Mouse (Mus musculus) forebrain, embryonic 13.5 days (tissue): ENCODE data around the gene Kctd19. TPM values are rescaled to one million over a fixed set of nuclear protein-coding genes. Genes with fewer than 3 reads are reported as not detected.
A peak's percentile ranks its signal among the peaks of the same experiment; 100 is the strongest.

Experiments used
- ATAC-seq: fragments of 200-750 bp; cut with Nextera tagmentation; 2 replicates; pipeline ENCODE4 v1.8.0; 2017
- H3K27ac ChIP-seq: fragments of 300-500 bp; sonication (generic); 2 replicates; pipeline ENCODE4 v1.5.1; 2015; ENCODE audit warnings: inconsistent platforms, mild to moderate bottlenecking, moderate library complexity
- H3K27me3 ChIP-seq: fragments of 300-500 bp; sonication (generic); 2 replicates; pipeline ENCODE4 v1.6.1; 2015; ENCODE audit warnings: mild to moderate bottlenecking, inconsistent platforms
- H3K36me3 ChIP-seq: fragments of 300-500 bp; sonication (generic); 2 replicates; pipeline ENCODE4 v1.6.1; 2015; ENCODE audit warnings: mild to moderate bottlenecking, inconsistent platforms; ENCODE audit not compliant: poor library complexity, severe bottlenecking
- H3K4me1 ChIP-seq: fragments of 300-500 bp; sonication (generic); 2 replicates; pipeline ENCODE4 v1.6.1; 2015; ENCODE audit warnings: inconsistent platforms
- H3K4me2 ChIP-seq: fragments of 300-500 bp; sonication (generic); 2 replicates; pipeline ENCODE4 v1.6.1; 2015; ENCODE audit warnings: inconsistent platforms, mild to moderate bottlenecking, moderate library complexity
- H3K4me3 ChIP-seq: fragments of 300-500 bp; sonication (generic); 2 replicates; pipeline ENCODE4 v1.5.1; 2015; ENCODE audit warnings: mild to moderate bottlenecking, inconsistent platforms
- H3K9ac ChIP-seq: fragments of 300-500 bp; sonication (generic); 2 replicates; pipeline ENCODE4 v1.6.1; 2015; ENCODE audit warnings: mild to moderate bottlenecking, inconsistent platforms
- H3K9me3 ChIP-seq: fragments of 300-500 bp; sonication (generic); replicated peaks from 2 replicates; pipeline ENCODE4 v1.6.1; 2016; ENCODE audit warnings: inconsistent platforms
- WGBS: fragments of 180-500 bp; shearing (Covaris S2); methylation state at CpG from one replicate; pipeline ENCODE4 v1.1.7; 2015; 5-methylcytosine and 5-hydroxymethylcytosine counted together
- polyA plus RNA-seq: library from polyadenylated mRNA; unstranded; fragments of >200 nt; fragmentation: Nextera tagmentation; extraction: Ambion mirVana; gene quantifications from 2 replicates; pipeline ENCODE4 v1.2.1, GENCODE M21; 2015

Kctd19 gene
- polyA plus RNA-seq, 1 experiment from 2014 or later, result not detected

GRCm38 (mm10) chr8:105354549-105354948, 58.8 kb downstream of the Kctd19 start:
- no peak for ATAC-seq
- Histone ChIP-seq H3K9me3 (no peaks in the 10 kb centered on the region), H3K4me2 (no peak overlapping the region), H3K9ac (no peak overlapping the region), H3K4me3 (no peak overlapping the region), H3K36me3 (peaks cover 30% of the 10 kb centered on the region), H3K27me3 (no peaks in the 10 kb centered on the region), H3K4me1 (peaks cover 17% of the 10 kb centered on the region), H3K27ac (no peak overlapping the region)
- WGBS, result 95% methylated on average over 4 of the region's 4 CpGs

- WGBS, result 81% methylated on average over 8 of the region's 8 CpGs
- H3K9me3 ChIP-seq, result no peaks in the 10 kb centered on the region
Measured at GRCm38 (mm10) chr8:105353583-105354135, 59.6 kb downstream of the Kctd19 start.

GRCm38 (mm10) chr8:105350186-105350585, 63.1 kb downstream of the Kctd19 start:
- H3K36me3 ChIP-seq, result 0 out of 2 replicates have a peak, but pooled peaks cover 2% of the 10 kb centered on the region
- peak overlapping the region; percentile 45; the same call in 1 of the 2 replicates for H3K27ac ChIP-seq
- H3K4me2 ChIP-seq, result peak overlapping the region; percentile 96
- peak overlapping the region; percentile 76 for H3K4me3 ChIP-seq
- H3K9ac ChIP-seq, result peak overlapping the region; percentile 81
- WGBS, result 31% methylated on average over 7 of the region's 7 CpGs
- H3K4me1 ChIP-seq, result peaks cover 42% of the 10 kb centered on the region
- H3K27me3 ChIP-seq, result peaks cover 10% of the 10 kb centered on the region; the same call in 1 of the 2 replicates
- ATAC-seq, result no peak
- H3K9me3 ChIP-seq, result no peaks in the 10 kb centered on the region

More at GRCm38 (mm10) chr8:105353583-105354135, 59.6 kb downstream of the Kctd19 start:
- Histone ChIP-seq H3K27me3 (no peaks in the 10 kb centered on the region), H3K4me3 (no peak overlapping the region), H3K4me1 (peaks cover 20% of the 10 kb centered on the region), H3K9ac (no peak overlapping the region), H3K4me2 (no peak overlapping the region), H3K27ac (no peak overlapping the region), H3K36me3 (peaks cover 27% of the 10 kb centered on the region)
- ATAC-seq, result no peak

- ATAC-seq, result peak; percentile 32
- Histone ChIP-seq H3K9me3 (no peaks in the 10 kb centered on the region), H3K4me3 (peak overlapping the region; percentile 76), H3K27me3 (peaks cover 10% of the 10 kb centered on the region; the same call in 1 of the 2 replicates), H3K36me3 (no peaks in the 10 kb centered on the region), H3K4me2 (peak overlapping the region; percentile 96), H3K4me1 (peaks cover 42% of the 10 kb centered on the region), H3K9ac (peak overlapping the region; percentile 81), H3K27ac (0 out of 2 replicates have a peak overlapping the region, but pooled peaks have one; percentile 65)
- WGBS, result 0% methylated on average over 31 of the region's 48 CpGs
Measured at GRCm38 (mm10) chr8:105349096-105349771, 64.1 kb downstream of the Kctd19 start.

GRCm38 (mm10) chr8:105348450-105349095, 64.7 kb downstream of the Kctd19 start, which contains the start of gene Slc9a5:
TSS of gene Slc9a5 (plus strand) at chr8:105348843.
- Histone ChIP-seq H3K36me3 (no peaks in the 10 kb centered on the region), H3K27ac (peak within 1 kb of the TSS; percentile 65), H3K4me3 (peak within 1 kb of the TSS; percentile 76), H3K4me2 (peak within 1 kb of the TSS; percentile 96), H3K9me3 (no peaks in the 10 kb centered on the region), H3K27me3 (peaks cover 10% of the 10 kb centered on the region; the same call in 1 of the 2 replicates), H3K4me1 (peaks cover 42% of the 10 kb centered on the region), H3K9ac (peak within 1 kb of the TSS; percentile 81)
- WGBS, result under 1% methylated on average over 34 of the region's 34 CpGs
- ATAC-seq, result peak; percentile 20

- Histone ChIP-seq H3K4me2 (peak within 1 kb of the TSS; percentile 96), H3K4me3 (peak within 1 kb of the TSS; percentile 76), H3K27ac (peak within 1 kb of the TSS; percentile 65), H3K4me1 (peaks cover 42% of the 10 kb centered on the region), H3K9ac (peak within 1 kb of the TSS; percentile 81), H3K27me3 (peaks cover 10% of the 10 kb centered on the region; the same call in 1 of the 2 replicates), H3K9me3 (no peaks in the 10 kb centered on the region), H3K36me3 (no peaks in the 10 kb centered on the region)
- peak; percentile 91 for ATAC-seq
- WGBS, result under 1% methylated on average over 53 of the region's 53 CpGs
Measured at GRCm38 (mm10) chr8:105347428-105348221, 65.7 kb downstream of the Kctd19 start, which contains the start of gene Fhod1. TSS of gene Fhod1 (minus strand) at chr8:105347953.

- Histone ChIP-seq H3K9ac (peak overlapping the region; percentile 81), H3K4me3 (peak overlapping the region; percentile 76)
- ATAC-seq, result peak; percentile 5
Measured at GRCm38 (mm10) chr8:105346611-105347427, 66.5 kb downstream of the Kctd19 start.

GRCm38 (mm10) chr8:105345061-105345975, 68.0 kb downstream of the Kctd19 start:
- H3K27me3 ChIP-seq, result peaks cover 10% of the 10 kb centered on the region; the same call in 1 of the 2 replicates
- H3K27ac ChIP-seq, result no peak overlapping the region
- H3K36me3 ChIP-seq, result no peaks in the 10 kb centered on the region
- 74% methylated on average over 7 of the region's 7 CpGs for WGBS
- no peak for ATAC-seq
- no peak overlapping the region for H3K4me2 ChIP-seq
- no peaks in the 10 kb centered on the region for H3K9me3 ChIP-seq
- peaks cover 40% of the 10 kb centered on the region for H3K4me1 ChIP-seq
- H3K9ac ChIP-seq, result no peak overlapping the region
- no peak overlapping the region for H3K4me3 ChIP-seq

More at GRCm38 (mm10) chr8:105346611-105347427, 66.5 kb downstream of the Kctd19 start:
- 2% methylated on average over 34 of the region's 34 CpGs for WGBS
- no peaks in the 10 kb centered on the region for H3K36me3 ChIP-seq
- no peaks in the 10 kb centered on the region for H3K9me3 ChIP-seq
- peaks cover 10% of the 10 kb centered on the region; the same call in 1 of the 2 replicates for H3K27me3 ChIP-seq
- H3K27ac ChIP-seq, result peak overlapping the region; percentile 65; the same call in 1 of the 2 replicates
- peak overlapping the region; percentile 96 for H3K4me2 ChIP-seq
- H3K4me1 ChIP-seq, result peaks cover 42% of the 10 kb centered on the region

GRCm38 (mm10) chr8:105343791-105344574, 69.3 kb downstream of the Kctd19 start:
- H3K9ac ChIP-seq, result peak overlapping the region; percentile 21; the same call in 1 of the 2 replicates
- H3K4me1 ChIP-seq, result peaks cover 29% of the 10 kb centered on the region
- H3K4me2 ChIP-seq, result no peak overlapping the region
- H3K4me3 ChIP-seq, result no peak overlapping the region
- no peaks in the 10 kb centered on the region for H3K9me3 ChIP-seq
- no peaks in the 10 kb centered on the region for H3K36me3 ChIP-seq
- H3K27ac ChIP-seq, result no peak overlapping the region
- ATAC-seq, result no peak
- WGBS, result 73% methylated on average over 8 of the region's 8 CpGs
- peaks cover 10% of the 10 kb centered on the region; the same call in 1 of the 2 replicates for H3K27me3 ChIP-seq
